Mouse (Mus musculus) urinary bladder, adult 2 months (tissue): ENCODE data around the gene Tmem132a. TPM values are rescaled to one million over a fixed set of nuclear protein-coding genes. Genes with fewer than 3 reads are reported as not detected.

ENCODE experiments used
- DNase-seq: peaks from one replicate; pipeline ENCODE4 v3.0.0; 2022; ENCODE audit warnings: low spot score
- polyA plus RNA-seq: library from polyadenylated mRNA; depleted of rRNA; stranded (reverse); fragments of >200 nt; gene quantifications from 2 replicates; pipeline ENCODE4 v1.2.3, GENCODE M21; 2012; rRNA removed

Gene Tmem132a
- polyA plus RNA-seq, 1 experiment = 16.5 TPM

GRCm38 (mm10) chr19:10832030-10832429 lies 37.7 kb downstream of the Tmem132a start:
- no peak for DNase-seq

GRCm38 (mm10) chr19:10831424-10831823 lies 38.3 kb downstream of the Tmem132a start:
- DNase-seq = no peak

- no peak for DNase-seq
These were observed 40.1 kb downstream of the Tmem132a start, which contains the start of gene Cd6 for GRCm38 (mm10) chr19:10829436-10830175. Cd6 (minus strand) TSS chr19:10830058.

GRCm38 (mm10) chr19:10828321-10828720 lies 41.4 kb downstream of the Tmem132a start:
- no peak for DNase-seq

- no peak for DNase-seq
These were observed 45.7 kb downstream of the Tmem132a start for GRCm38 (mm10) chr19:10824061-10824460.

- DNase-seq = no peak
These were observed 47.2 kb downstream of the Tmem132a start for GRCm38 (mm10) chr19:10822534-10822933.

- no peak for DNase-seq
These were observed 48.4 kb downstream of the Tmem132a start for GRCm38 (mm10) chr19:10821319-10821718.

GRCm38 (mm10) chr19:10818217-10818946 lies 51.4 kb downstream of the Tmem132a start:
- no peak for DNase-seq

- no peak for DNase-seq
These were observed 53.3 kb downstream of the Tmem132a start for GRCm38 (mm10) chr19:10816462-10816861.

GRCm38 (mm10) chr19:10815871-10816270 lies 53.9 kb downstream of the Tmem132a start:
- no peak for DNase-seq

GRCm38 (mm10) chr19:10813905-10814304 lies 55.8 kb downstream of the Tmem132a start:
- no peak for DNase-seq

- DNase-seq = no peak
These were observed 56.7 kb downstream of the Tmem132a start for GRCm38 (mm10) chr19:10813039-10813438.

GRCm38 (mm10) chr19:10811471-10811870 lies 58.3 kb downstream of the Tmem132a start:
- no peak for DNase-seq

- no peak for DNase-seq
These were observed 59.6 kb downstream of the Tmem132a start for GRCm38 (mm10) chr19:10810176-10810492.

GRCm38 (mm10) chr19:10809428-10810175 lies 60.1 kb downstream of the Tmem132a start:
- DNase-seq = no peak

- DNase-seq = no peak
These were observed 61.1 kb downstream of the Tmem132a start for GRCm38 (mm10) chr19:10808524-10809233.

Other genes starting within 250 kb of the Tmem132a start
- 0.07 and 0.12 TPM in 2 replicates for gene Vwce, start 235.7 kb downstream of the Tmem132a start, polyA plus RNA-seq
- gene Pga5, start 191.9 kb downstream of the Tmem132a start, polyA plus RNA-seq = 0.08 TPM in 1 of 2 replicates, not detected in the other
- 14.5 and 17.5 TPM in 2 replicates for gene Vps37c, start 181.2 kb downstream of the Tmem132a start, polyA plus RNA-seq
- 0.50 and 0.65 TPM in 2 replicates for gene Cd5, start 130.9 kb downstream of the Tmem132a start, polyA plus RNA-seq
- 0.39 and 0.50 TPM in 2 replicates for gene Cd6, start 39.9 kb downstream of the Tmem132a start, polyA plus RNA-seq
- 0.99 and 1.7 TPM in 2 replicates for gene Slc15a3, start 30.2 kb downstream of the Tmem132a start, polyA plus RNA-seq
- 132 and 133 TPM in 2 replicates for gene Tmem109, start 12.1 kb upstream of the Tmem132a start, polyA plus RNA-seq
- gene Prpf19, start 25.3 kb upstream of the Tmem132a start, polyA plus RNA-seq = 102 and 133 TPM in 2 replicates
- gene Zp1, start 50.7 kb upstream of the Tmem132a start, polyA plus RNA-seq = 0.56 and 1.4 TPM in 2 replicates
- gene Ptgdr2, start 67.2 kb upstream of the Tmem132a start, polyA plus RNA-seq = 0.06 TPM in 2 replicates
- 7.3 and 7.9 TPM in 2 replicates for gene Ccdc86, start 79.3 kb upstream of the Tmem132a start, polyA plus RNA-seq
- 0.06 TPM in 1 of 2 replicates, not detected in the other for gene Ms4a10, start 104.7 kb upstream of the Tmem132a start, polyA plus RNA-seq
- gene Ms4a15, start 123.3 kb upstream of the Tmem132a start, polyA plus RNA-seq = not detected in 2 replicates
- not detected in 2 replicates for gene Ms4a18, start 148.1 kb upstream of the Tmem132a start, polyA plus RNA-seq
- gene Ms4a8a, start 211.2 kb upstream of the Tmem132a start, polyA plus RNA-seq = 1.7 and 2.2 TPM in 2 replicates